Mouse (Mus musculus) bone marrow, adult 2 months (tissue): ENCODE measurements at regions not wholly inside any gene's neighbourhood (a gene's known extent, or its start where the extent isn't known, plus 50 kb on each side); places are given as distances from the start of the nearest gene placed in this dataset.

Source experiments
- CTCF ChIP-seq: fragments of 200-500 bp; IDR thresholded peaks from 2 replicates; pipeline ENCODE4 v1.5.1; 2011; ENCODE audit warnings: low read length, control low read depth; ENCODE audit not compliant: control insufficient read depth, insufficient read depth
- POLR2A ChIP-seq: fragments of 200-500 bp; IDR thresholded peaks from 2 replicates; pipeline ENCODE4 v1.6.1; 2011; ENCODE audit warnings: low read depth, mild to moderate bottlenecking, control low read depth, low read length, borderline replicate concordance; ENCODE audit not compliant: control insufficient read depth

GRCm38 (mm10) chr1:77190141-77190540 is 324.7 kb downstream of the Epha4 start:
- TF ChIP-seq POLR2A: no peak
- TF ChIP-seq CTCF: no peak
